Mouse (Mus musculus): ENCODE data around the gene Gabra5. TPM values are rescaled to one million over a fixed set of nuclear protein-coding genes. Genes with fewer than 3 reads are reported as not detected.

Gabra5 gene
- polyA plus RNA-seq, 1 experiment, result not detected

GRCm38 (mm10) chr7:57471316-57471715 lies 38.5 kb downstream of the Gabra5 start:
- Histone ChIP-seq H3K9ac (ENCODE audit: low read depth, poor library complexity, severe bottlenecking) (no peak overlapping the region), H3K9me3 (replicated peaks; ENCODE audit: control insufficient read depth, insufficient read depth, low read length, poor library complexity, severe bottlenecking) (no peaks in the 10 kb centered on the region), H3K4me1 (ENCODE audit: control insufficient read depth, insufficient read depth, low read length) (no peaks in the 10 kb centered on the region), H3K27me3 (ENCODE audit: control insufficient read depth, insufficient read depth, low read length, poor library complexity, severe bottlenecking) (no peaks in the 10 kb centered on the region; the same call in 1 of the 2 replicates), H3K36me3 (ENCODE audit: control insufficient read depth, insufficient read depth, low read length, poor library complexity, severe bottlenecking) (no peaks in the 10 kb centered on the region), H3K27ac (ENCODE audit: insufficient read depth, low read length) (no peak overlapping the region), H3K4me3 (ENCODE audit: low read depth, low read length) (no peak overlapping the region)
- TF ChIP-seq EP300 (IDR thresholded peaks at IDR 0.05; ENCODE audit: insufficient read depth, low read depth, low read length) (no peak), CTCF (IDR thresholded peaks at IDR 0.05; ENCODE audit: low read depth, low read length) (no peak), POLR2A (IDR thresholded peaks at IDR 0.05; ENCODE audit: insufficient read depth, low read length) (no peak)

GRCm38 (mm10) chr7:57460354-57460753 lies 49.5 kb downstream of the Gabra5 start:
- Histone ChIP-seq H3K9ac (ENCODE audit: low read depth, poor library complexity, severe bottlenecking) (no peak overlapping the region), H3K36me3 (ENCODE audit: control insufficient read depth, insufficient read depth, low read length, poor library complexity, severe bottlenecking) (no peaks in the 10 kb centered on the region), H3K4me1 (ENCODE audit: control insufficient read depth, insufficient read depth, low read length) (no peaks in the 10 kb centered on the region), H3K27ac (ENCODE audit: insufficient read depth, low read length) (no peak overlapping the region), H3K4me3 (ENCODE audit: low read depth, low read length) (no peak overlapping the region), H3K27me3 (ENCODE audit: control insufficient read depth, insufficient read depth, low read length, poor library complexity, severe bottlenecking) (no peaks in the 10 kb centered on the region), H3K9me3 (replicated peaks; ENCODE audit: control insufficient read depth, insufficient read depth, low read length, poor library complexity, severe bottlenecking) (no peaks in the 10 kb centered on the region)
- no peak for TF ChIP-seq EP300 (IDR thresholded peaks at IDR 0.05; ENCODE audit: insufficient read depth, low read depth, low read length)
- TF ChIP-seq CTCF (IDR thresholded peaks at IDR 0.05; ENCODE audit: low read depth, low read length), result no peak
- no peak for TF ChIP-seq POLR2A (IDR thresholded peaks at IDR 0.05; ENCODE audit: insufficient read depth, low read length)

GRCm38 (mm10) chr7:57448239-57448638 lies 61.6 kb downstream of the Gabra5 start:
- Histone ChIP-seq H3K27me3 (ENCODE audit: control insufficient read depth, insufficient read depth, low read length, poor library complexity, severe bottlenecking) (no peaks in the 10 kb centered on the region), H3K36me3 (ENCODE audit: control insufficient read depth, insufficient read depth, low read length, poor library complexity, severe bottlenecking) (no peaks in the 10 kb centered on the region), H3K27ac (ENCODE audit: insufficient read depth, low read length) (no peak overlapping the region), H3K9me3 (replicated peaks; ENCODE audit: control insufficient read depth, insufficient read depth, low read length, poor library complexity, severe bottlenecking) (no peaks in the 10 kb centered on the region), H3K4me1 (ENCODE audit: control insufficient read depth, insufficient read depth, low read length) (no peaks in the 10 kb centered on the region), H3K4me3 (ENCODE audit: low read depth, low read length) (no peak overlapping the region), H3K9ac (ENCODE audit: low read depth, poor library complexity, severe bottlenecking) (no peak overlapping the region)
- TF ChIP-seq CTCF (IDR thresholded peaks at IDR 0.05; ENCODE audit: low read depth, low read length), result no peak
- no peak for TF ChIP-seq POLR2A (IDR thresholded peaks at IDR 0.05; ENCODE audit: insufficient read depth, low read length)
- TF ChIP-seq EP300 (IDR thresholded peaks at IDR 0.05; ENCODE audit: insufficient read depth, low read depth, low read length), result no peak

GRCm38 (mm10) chr7:57422675-57423074 lies 87.2 kb downstream of the Gabra5 start:
- Histone ChIP-seq H3K27me3 (ENCODE audit: control insufficient read depth, insufficient read depth, low read length, poor library complexity, severe bottlenecking) (no peaks in the 10 kb centered on the region), H3K4me3 (ENCODE audit: low read depth, low read length) (no peak overlapping the region), H3K9ac (ENCODE audit: low read depth, poor library complexity, severe bottlenecking) (no peak overlapping the region), H3K36me3 (ENCODE audit: control insufficient read depth, insufficient read depth, low read length, poor library complexity, severe bottlenecking) (no peaks in the 10 kb centered on the region), H3K27ac (ENCODE audit: insufficient read depth, low read length) (no peak overlapping the region), H3K4me1 (ENCODE audit: control insufficient read depth, insufficient read depth, low read length) (no peaks in the 10 kb centered on the region), H3K9me3 (replicated peaks; ENCODE audit: control insufficient read depth, insufficient read depth, low read length, poor library complexity, severe bottlenecking) (no peaks in the 10 kb centered on the region)
- TF ChIP-seq EP300 (IDR thresholded peaks at IDR 0.05; ENCODE audit: insufficient read depth, low read depth, low read length) (no peak), POLR2A (IDR thresholded peaks at IDR 0.05; ENCODE audit: insufficient read depth, low read length) (no peak), CTCF (IDR thresholded peaks at IDR 0.05; ENCODE audit: low read depth, low read length) (no peak)

- Histone ChIP-seq H3K9me3 (replicated peaks; ENCODE audit: control insufficient read depth, insufficient read depth, low read length, poor library complexity, severe bottlenecking) (no peaks in the 10 kb centered on the region), H3K27ac (ENCODE audit: insufficient read depth, low read length) (no peak overlapping the region), H3K4me1 (ENCODE audit: control insufficient read depth, insufficient read depth, low read length) (no peaks in the 10 kb centered on the region), H3K36me3 (ENCODE audit: control insufficient read depth, insufficient read depth, low read length, poor library complexity, severe bottlenecking) (no peaks in the 10 kb centered on the region), H3K4me3 (ENCODE audit: low read depth, low read length) (no peak overlapping the region), H3K27me3 (ENCODE audit: control insufficient read depth, insufficient read depth, low read length, poor library complexity, severe bottlenecking) (no peaks in the 10 kb centered on the region), H3K9ac (ENCODE audit: low read depth, poor library complexity, severe bottlenecking) (no peak overlapping the region)
- TF ChIP-seq POLR2A (IDR thresholded peaks at IDR 0.05; ENCODE audit: insufficient read depth, low read length), result no peak
- no peak for TF ChIP-seq EP300 (IDR thresholded peaks at IDR 0.05; ENCODE audit: insufficient read depth, low read depth, low read length)
- no peak for TF ChIP-seq CTCF (IDR thresholded peaks at IDR 0.05; ENCODE audit: low read depth, low read length)
Measured at GRCm38 (mm10) chr7:57421044-57421443, 88.8 kb downstream of the Gabra5 start.

GRCm38 (mm10) chr7:57419392-57419791 lies 90.5 kb downstream of the Gabra5 start, which contains the start of gene Gabrb3:
TSS of gene Gabrb3 (plus strand) at chr7:57419692.
- Histone ChIP-seq H3K9ac (ENCODE audit: low read depth, poor library complexity, severe bottlenecking) (no peak within 1 kb of the TSS), H3K9me3 (replicated peaks; ENCODE audit: control insufficient read depth, insufficient read depth, low read length, poor library complexity, severe bottlenecking) (no peaks in the 10 kb centered on the region), H3K4me3 (ENCODE audit: low read depth, low read length) (no peak within 1 kb of the TSS), H3K36me3 (ENCODE audit: control insufficient read depth, insufficient read depth, low read length, poor library complexity, severe bottlenecking) (no peaks in the 10 kb centered on the region), H3K27me3 (ENCODE audit: control insufficient read depth, insufficient read depth, low read length, poor library complexity, severe bottlenecking) (no peaks in the 10 kb centered on the region), H3K4me1 (ENCODE audit: control insufficient read depth, insufficient read depth, low read length) (no peaks in the 10 kb centered on the region), H3K27ac (ENCODE audit: insufficient read depth, low read length) (no peak within 1 kb of the TSS)
- no peak for TF ChIP-seq CTCF (IDR thresholded peaks at IDR 0.05; ENCODE audit: low read depth, low read length)
- TF ChIP-seq EP300 (IDR thresholded peaks at IDR 0.05; ENCODE audit: insufficient read depth, low read depth, low read length), result no peak
- no peak for TF ChIP-seq POLR2A (IDR thresholded peaks at IDR 0.05; ENCODE audit: insufficient read depth, low read length)

Data from ES-Bruce4 (cell line).